Mouse (Mus musculus): ENCODE data around the gene Gm11992. TPM values are rescaled to one million over a fixed set of nuclear protein-coding genes. Genes with fewer than 3 reads are reported as not detected.

Gm11992 gene
- polyA plus RNA-seq, 1 experiment, result 0.33 TPM

- no peak for TF ChIP-seq POLR2A (IDR thresholded peaks at IDR 0.05; ENCODE audit: insufficient read depth, low read length)
- no peak for TF ChIP-seq EP300 (IDR thresholded peaks at IDR 0.05; ENCODE audit: insufficient read depth, low read depth, low read length)
- no peak for TF ChIP-seq CTCF (IDR thresholded peaks at IDR 0.05; ENCODE audit: low read depth, low read length)
- no peak overlapping the region for H3K9ac ChIP-seq (ENCODE audit: low read depth, poor library complexity, severe bottlenecking)
- no peaks in the 10 kb centered on the region for H3K4me1 ChIP-seq (ENCODE audit: control insufficient read depth, insufficient read depth, low read length)
- H3K27ac ChIP-seq (ENCODE audit: insufficient read depth, low read length), result no peak overlapping the region
- H3K4me3 ChIP-seq (ENCODE audit: low read depth, low read length), result no peak overlapping the region
- no peaks in the 10 kb centered on the region for H3K9me3 ChIP-seq (replicated peaks; ENCODE audit: control insufficient read depth, insufficient read depth, low read length, poor library complexity, severe bottlenecking)
- H3K27me3 ChIP-seq (ENCODE audit: control insufficient read depth, insufficient read depth, low read length, poor library complexity, severe bottlenecking), result no peaks in the 10 kb centered on the region
- H3K36me3 ChIP-seq (ENCODE audit: control insufficient read depth, insufficient read depth, low read length, poor library complexity, severe bottlenecking), result no peaks in the 10 kb centered on the region
These were observed 11.6 kb downstream of the Gm11992 start for GRCm38 (mm10) chr11:9060029-9060428.

- H3K27me3 ChIP-seq (ENCODE audit: control insufficient read depth, insufficient read depth, low read length, poor library complexity, severe bottlenecking), result no peaks in the 10 kb centered on the region
- H3K36me3 ChIP-seq (ENCODE audit: control insufficient read depth, insufficient read depth, low read length, poor library complexity, severe bottlenecking), result no peaks in the 10 kb centered on the region
- TF ChIP-seq CTCF (IDR thresholded peaks at IDR 0.05; ENCODE audit: low read depth, low read length), result no peak
- no peak for TF ChIP-seq EP300 (IDR thresholded peaks at IDR 0.05; ENCODE audit: insufficient read depth, low read depth, low read length)
- no peak for TF ChIP-seq POLR2A (IDR thresholded peaks at IDR 0.05; ENCODE audit: insufficient read depth, low read length)
- H3K9ac ChIP-seq (ENCODE audit: low read depth, poor library complexity, severe bottlenecking), result no peak overlapping the region
- no peaks in the 10 kb centered on the region for H3K4me1 ChIP-seq (ENCODE audit: control insufficient read depth, insufficient read depth, low read length)
- no peak overlapping the region for H3K4me3 ChIP-seq (ENCODE audit: low read depth, low read length)
- H3K9me3 ChIP-seq (replicated peaks; ENCODE audit: control insufficient read depth, insufficient read depth, low read length, poor library complexity, severe bottlenecking), result no peaks in the 10 kb centered on the region
- no peak overlapping the region for H3K27ac ChIP-seq (ENCODE audit: insufficient read depth, low read length)
These were observed 12.1 kb downstream of the Gm11992 start for GRCm38 (mm10) chr11:9060484-9060883.

- Histone ChIP-seq H3K9me3 (replicated peaks; ENCODE audit: control insufficient read depth, insufficient read depth, low read length, poor library complexity, severe bottlenecking) (no peaks in the 10 kb centered on the region; the same call in 1 of the 2 replicates), H3K27ac (ENCODE audit: insufficient read depth, low read length) (no peak overlapping the region), H3K27me3 (ENCODE audit: control insufficient read depth, insufficient read depth, low read length, poor library complexity, severe bottlenecking) (no peaks in the 10 kb centered on the region), H3K36me3 (ENCODE audit: control insufficient read depth, insufficient read depth, low read length, poor library complexity, severe bottlenecking) (no peaks in the 10 kb centered on the region), H3K4me3 (ENCODE audit: low read depth, low read length) (no peak overlapping the region), H3K9ac (ENCODE audit: low read depth, poor library complexity, severe bottlenecking) (no peak overlapping the region), H3K4me1 (ENCODE audit: control insufficient read depth, insufficient read depth, low read length) (no peaks in the 10 kb centered on the region)
- TF ChIP-seq POLR2A (IDR thresholded peaks at IDR 0.05; ENCODE audit: insufficient read depth, low read length), result no peak
- no peak for TF ChIP-seq CTCF (IDR thresholded peaks at IDR 0.05; ENCODE audit: low read depth, low read length)
- no peak for TF ChIP-seq EP300 (IDR thresholded peaks at IDR 0.05; ENCODE audit: insufficient read depth, low read depth, low read length)
These were observed 28.1 kb downstream of the Gm11992 start for GRCm38 (mm10) chr11:9076444-9076843.

GRCm38 (mm10) chr11:9113189-9113588 is 64.8 kb downstream of the Gm11992 start:
- Histone ChIP-seq H3K36me3 (ENCODE audit: control insufficient read depth, insufficient read depth, low read length, poor library complexity, severe bottlenecking) (no peaks in the 10 kb centered on the region), H3K27ac (ENCODE audit: insufficient read depth, low read length) (no peak overlapping the region), H3K9ac (ENCODE audit: low read depth, poor library complexity, severe bottlenecking) (no peak overlapping the region), H3K4me1 (ENCODE audit: control insufficient read depth, insufficient read depth, low read length) (peaks cover 2% of the 10 kb centered on the region), H3K27me3 (ENCODE audit: control insufficient read depth, insufficient read depth, low read length, poor library complexity, severe bottlenecking) (no peaks in the 10 kb centered on the region), H3K4me3 (ENCODE audit: low read depth, low read length) (no peak overlapping the region), H3K9me3 (replicated peaks; ENCODE audit: control insufficient read depth, insufficient read depth, low read length, poor library complexity, severe bottlenecking) (no peaks in the 10 kb centered on the region)
- TF ChIP-seq POLR2A (IDR thresholded peaks at IDR 0.05; ENCODE audit: insufficient read depth, low read length) (no peak), EP300 (IDR thresholded peaks at IDR 0.05; ENCODE audit: insufficient read depth, low read depth, low read length) (no peak), CTCF (IDR thresholded peaks at IDR 0.05; ENCODE audit: low read depth, low read length) (no peak)

GRCm38 (mm10) chr11:9115367-9116120 is 67.2 kb downstream of the Gm11992 start:
- H3K4me1 ChIP-seq (ENCODE audit: control insufficient read depth, insufficient read depth, low read length), result peaks cover 2% of the 10 kb centered on the region
- H3K27me3 ChIP-seq (ENCODE audit: control insufficient read depth, insufficient read depth, low read length, poor library complexity, severe bottlenecking), result no peaks in the 10 kb centered on the region
- H3K9ac ChIP-seq (ENCODE audit: low read depth, poor library complexity, severe bottlenecking), result peak overlapping the region; percentile 7; the same call in 1 of the 2 replicates
- H3K36me3 ChIP-seq (ENCODE audit: control insufficient read depth, insufficient read depth, low read length, poor library complexity, severe bottlenecking), result no peaks in the 10 kb centered on the region
- peak overlapping the region; percentile 95 for H3K27ac ChIP-seq (ENCODE audit: insufficient read depth, low read length)
- H3K9me3 ChIP-seq (replicated peaks; ENCODE audit: control insufficient read depth, insufficient read depth, low read length, poor library complexity, severe bottlenecking), result no peaks in the 10 kb centered on the region
- peak overlapping the region; percentile 9 for H3K4me3 ChIP-seq (ENCODE audit: low read depth, low read length)
- TF ChIP-seq CTCF (IDR thresholded peaks at IDR 0.05; ENCODE audit: low read depth, low read length) (no peak), POLR2A (IDR thresholded peaks at IDR 0.05; ENCODE audit: insufficient read depth, low read length) (no peak), EP300 (IDR thresholded peaks at IDR 0.05; ENCODE audit: insufficient read depth, low read depth, low read length) (peak; percentile 97)

- peaks cover 2% of the 10 kb centered on the region for H3K4me1 ChIP-seq (ENCODE audit: control insufficient read depth, insufficient read depth, low read length)
- no peak overlapping the region for H3K9ac ChIP-seq (ENCODE audit: low read depth, poor library complexity, severe bottlenecking)
- no peaks in the 10 kb centered on the region for H3K36me3 ChIP-seq (ENCODE audit: control insufficient read depth, insufficient read depth, low read length, poor library complexity, severe bottlenecking)
- no peaks in the 10 kb centered on the region for H3K9me3 ChIP-seq (replicated peaks; ENCODE audit: control insufficient read depth, insufficient read depth, low read length, poor library complexity, severe bottlenecking)
- peak overlapping the region; percentile 95 for H3K27ac ChIP-seq (ENCODE audit: insufficient read depth, low read length)
- H3K4me3 ChIP-seq (ENCODE audit: low read depth, low read length), result no peak overlapping the region
- peak; percentile 100 for TF ChIP-seq EP300 (IDR thresholded peaks at IDR 0.05; ENCODE audit: insufficient read depth, low read depth, low read length)
- TF ChIP-seq POLR2A (IDR thresholded peaks at IDR 0.05; ENCODE audit: insufficient read depth, low read length), result no peak
- no peaks in the 10 kb centered on the region for H3K27me3 ChIP-seq (ENCODE audit: control insufficient read depth, insufficient read depth, low read length, poor library complexity, severe bottlenecking)
These were observed 67.7 kb downstream of the Gm11992 start for GRCm38 (mm10) chr11:9116121-9116520.
